In genomic region chr11:34276363-34277046, GRCm38 (mm10) we compare ENCODE assay signal across 13 mouse cellular contexts. TPM values are rescaled to one million over a fixed set of nuclear protein-coding genes. Genes with fewer than 3 reads are reported as not detected.
A peak's percentile ranks its signal among the peaks of the same experiment; 100 is the strongest.
DNase-seq lines count a peak whose midpoint lies in the region; ATAC-seq lines count a peak whose summit lies in the region.
"Had no signal": no experiment of that assay in that cellular context is flagged by ENCODE, and none has a peak within 500 bp of the region (broad histone marks: within the 10 kb centered on the region; RNA-seq: fewer than 3 reads in every experiment).

No protein-coding gene starts in this region.

- H3K9ac ChIP-seq in midbrain, embryonic 15.5 days: no peak overlapping the region
- H3K9ac ChIP-seq: intestine, embryonic 15.5 days had no signal

- H3K9me3 ChIP-seq in hindbrain, embryonic 10.5 days: no peaks in the 10 kb centered on the region
- H3K9me3 ChIP-seq in midbrain, embryonic 15.5 days: no peaks in the 10 kb centered on the region
- H3K9me3 ChIP-seq: intestine, embryonic 15.5 days had no signal

- H3K36me3 ChIP-seq in hindbrain, embryonic 10.5 days: no peaks in the 10 kb centered on the region
- no peaks in the 10 kb centered on the region for H3K36me3 ChIP-seq in midbrain, embryonic 15.5 days (replicated peaks)
- H3K36me3 ChIP-seq: intestine, embryonic 15.5 days had no signal

- peak overlapping the region; percentile 32 for H3K4me2 ChIP-seq in midbrain, embryonic 15.5 days
- H3K4me2 ChIP-seq: heart, embryonic 11.5 days; intestine, embryonic 15.5 days had no signal

- H3K4me1 ChIP-seq in hindbrain, embryonic 10.5 days (replicated peaks): peaks cover 19% of the 10 kb centered on the region
- peaks cover 12% of the 10 kb centered on the region for H3K4me1 ChIP-seq in midbrain, embryonic 15.5 days
- H3K4me1 ChIP-seq: intestine, embryonic 15.5 days had no signal

- H3K4me3 ChIP-seq in hindbrain, embryonic 10.5 days: no peak overlapping the region
- H3K4me3 ChIP-seq in midbrain, embryonic 15.5 days: no peak overlapping the region
- H3K4me3 ChIP-seq: intestine, embryonic 15.5 days; left cerebral cortex, adult 2 months had no signal

- peaks cover 64% of the 10 kb centered on the region for H3K27me3 ChIP-seq in hindbrain, embryonic 10.5 days (ENCODE audit: insufficient read depth, poor library complexity, severe bottlenecking)
- H3K27me3 ChIP-seq in midbrain, embryonic 15.5 days (replicated peaks): peaks cover 7% of the 10 kb centered on the region; the same call in 1 of the 2 replicates
- H3K27me3 ChIP-seq: intestine, embryonic 15.5 days had no signal

- WGBS in hindbrain, embryonic 10.5 days: 48% methylated on average over 14 of the region's 14 CpGs
- 27% methylated on average over 14 of the region's 14 CpGs for WGBS in midbrain, embryonic 15.5 days

- H3K27ac ChIP-seq in hindbrain, embryonic 10.5 days: no peak overlapping the region
- no peak overlapping the region for H3K27ac ChIP-seq in midbrain, embryonic 15.5 days
- H3K27ac ChIP-seq: intestine, embryonic 15.5 days; left cerebral cortex, adult 2 months had no signal

- DNase-seq in embryo, embryonic 10 days (ENCODE audit: low spot score): peak; percentile 23
- DNase-seq in embryo, embryonic 9.5 days (ENCODE audit: extremely low spot score): no peak
- DNase-seq in Muller cell, postnatal 12 days (ENCODE audit: inconsistent ontology term): peak; percentile 32
- peak; percentile 6 for DNase-seq in hindbrain, embryonic 10.5 days (ENCODE audit: low spot score)
- DNase-seq in thymus, postnatal 14 days: no peak
- no peak for DNase-seq in gastrocnemius, postnatal 25 days
- DNase-seq: cerebellum, adult 11 months; lung, adult 2 months had no signal

- ATAC-seq in midbrain, embryonic 15.5 days (replicated peaks): peak; percentile 75
- ATAC-seq in monocyte, adult 5-6 weeks (replicated peaks; ENCODE audit: insufficient number of reproducible peaks, low FRiP score, low TSS enrichment, poor library complexity, severe bottlenecking): no peak
- ATAC-seq: intestine, embryonic 15.5 days had no signal

RNA-seq across cellular contexts. Expression of gene Fam196b, which starts 38.1 kb away (rescaled TPM):
- polyA plus RNA-seq in hindbrain, embryonic 10.5 days (2016; fragmentation: Nextera tagmentation; extraction: Ambion mirVana): 1.3 and 1.6 TPM in 2 replicates
- 5.1 and 6.4 TPM in 2 replicates for polyA plus RNA-seq in midbrain, embryonic 15.5 days (2015; fragmentation: Nextera tagmentation; extraction: Ambion mirVana)
- total RNA-seq in monocyte, adult 5-6 weeks (2017): 0.38 to 1.9 TPM (median 1.3 TPM) in 3 replicates
- under 1 TPM; 0.18 to 0.78 TPM for total RNA-seq in gastrocnemius, postnatal 25 days (2021)

Comparison
In these comparisons a context has a peak if more than half of its experiments do, and no peak if none do; other contexts are left out.
1. DNase-seq: peak in embryo, embryonic 10 days (single experiment), Muller cell, postnatal 12 days (single experiment) and hindbrain, embryonic 10.5 days (single experiment); none in embryo, embryonic 9.5 days (single experiment), thymus, postnatal 14 days (single experiment) and gastrocnemius, postnatal 25 days (single experiment).